Mouse (Mus musculus): Measurements from ENCODE around the gene Magi2.
A peak's percentile ranks its signal among the peaks of the same experiment; 100 is the strongest.
"Not testable (repeated sequence)": the region's sequence is repeated elsewhere in the genome, so short reads cannot be mapped to it uniquely, and the experiment has no call there.

Gene Magi2

DNA sequence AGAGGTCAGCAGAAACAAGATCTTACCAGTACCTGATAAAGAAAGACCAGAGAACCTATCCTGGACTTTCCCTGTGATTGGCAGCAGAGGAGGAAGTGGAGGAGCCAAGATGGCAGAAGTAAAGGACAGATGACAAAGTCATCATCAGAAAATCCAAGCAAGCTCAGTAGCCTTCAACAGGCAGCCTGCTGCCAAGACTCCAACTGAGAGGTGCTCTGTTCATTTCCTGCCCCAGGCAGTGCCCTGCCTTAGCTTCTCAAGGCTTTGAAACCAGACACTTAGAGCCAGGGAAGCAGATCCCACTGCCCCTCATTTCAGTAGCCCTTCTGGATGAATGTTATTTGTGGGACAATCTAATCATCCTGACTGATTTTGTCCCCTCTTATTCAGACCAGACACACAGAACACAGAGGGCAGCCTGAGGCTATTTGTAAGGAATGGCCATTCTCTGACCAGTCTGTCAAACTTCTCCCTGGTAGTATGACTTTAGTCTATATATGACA, 1448.4 kb downstream of the Magi2 start:
- DNase-seq = no peak

DNA sequence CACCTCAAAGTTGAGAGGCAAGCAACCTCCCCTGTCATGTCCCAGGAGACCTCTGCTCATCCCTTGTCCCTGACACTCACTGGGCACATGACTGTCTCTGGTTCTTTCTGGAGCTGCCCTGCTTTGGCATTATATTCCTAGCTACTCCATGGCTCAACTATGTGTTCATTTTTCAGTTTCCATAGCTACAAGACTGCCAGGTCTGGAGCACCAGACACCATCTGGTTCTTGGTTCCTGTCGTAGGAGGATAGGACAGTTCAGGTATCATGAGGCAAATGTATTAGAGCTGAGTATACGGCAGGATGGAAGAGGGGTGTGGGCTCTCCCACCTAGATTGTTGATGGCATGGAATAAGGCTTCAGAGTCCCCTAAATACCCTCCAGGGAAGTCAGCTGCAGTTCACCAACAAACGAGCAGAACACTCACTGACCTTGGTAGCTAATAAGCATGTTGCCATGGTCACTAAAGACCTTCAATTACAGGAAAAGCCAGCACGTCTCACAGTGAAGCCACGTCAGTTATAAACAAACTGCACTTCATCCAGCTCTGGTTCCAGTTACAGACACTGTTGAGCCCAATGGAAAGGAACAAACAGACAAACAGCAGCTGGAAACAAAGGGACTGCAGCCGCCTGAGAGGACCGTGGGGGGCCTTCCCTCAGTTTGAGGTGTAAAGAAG, 1449.5 kb downstream of the Magi2 start:
- no peak for DNase-seq

DNA sequence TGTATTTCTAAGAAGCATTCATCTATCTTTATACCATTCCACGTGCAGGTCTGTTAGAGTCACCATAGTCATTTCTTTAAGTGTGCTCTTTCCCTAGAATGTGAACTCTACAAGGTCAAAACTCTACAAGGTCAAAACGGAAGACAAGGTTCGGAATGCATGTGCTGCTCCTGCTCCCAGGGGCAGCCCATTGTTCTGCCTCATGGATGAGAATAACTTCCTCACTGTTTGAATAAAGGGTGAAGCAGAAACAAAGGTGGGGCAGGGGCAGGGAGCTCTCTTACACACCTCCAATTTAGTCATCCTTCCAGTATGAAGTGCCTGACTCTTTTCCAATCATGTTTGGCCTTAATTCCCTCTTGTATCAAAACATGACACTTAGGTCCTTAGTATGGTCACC, 1450.4 kb downstream of the Magi2 start:
- no peak for DNase-seq

DNA sequence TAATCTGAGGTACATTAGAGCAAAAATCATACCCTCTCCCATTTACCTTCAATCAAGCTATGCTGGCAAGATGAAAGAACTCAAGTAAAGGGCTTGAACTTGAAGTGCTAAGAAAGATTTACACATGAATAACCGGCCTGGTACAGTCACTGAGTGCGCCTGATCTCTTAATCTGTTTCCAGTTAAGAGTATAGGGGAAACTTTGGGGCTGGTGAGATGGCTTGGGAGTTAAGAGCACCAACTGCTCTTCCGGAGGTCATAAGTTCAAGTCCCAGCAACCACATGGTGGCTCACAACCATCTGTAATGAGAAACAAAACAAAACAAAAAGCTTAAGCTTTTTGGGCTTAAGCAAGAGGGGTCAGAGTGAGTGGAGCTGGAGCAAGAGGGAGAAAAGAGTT, 1451.7 kb downstream of the Magi2 start:
- DNase-seq = no peak

DNA sequence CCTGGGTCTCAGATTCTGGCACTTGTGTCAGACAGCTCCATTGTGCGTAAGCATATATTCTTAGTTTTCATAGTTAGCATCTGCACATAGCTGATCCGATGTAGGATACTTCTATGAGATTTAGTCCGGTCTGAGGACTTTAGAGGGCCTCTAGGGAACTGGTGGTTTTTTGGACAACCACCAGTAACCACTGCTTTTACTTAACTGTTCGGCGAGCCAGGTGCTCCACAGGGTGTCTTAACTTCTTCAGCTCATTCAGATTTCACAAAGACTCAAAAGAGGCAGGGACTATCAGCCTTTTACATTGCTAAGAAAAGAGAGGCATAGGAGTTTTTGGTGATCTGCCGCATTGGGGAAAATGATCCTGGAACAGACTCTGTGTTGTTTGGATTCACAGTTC, 1453.1 kb downstream of the Magi2 start:
- no peak for DNase-seq

DNA sequence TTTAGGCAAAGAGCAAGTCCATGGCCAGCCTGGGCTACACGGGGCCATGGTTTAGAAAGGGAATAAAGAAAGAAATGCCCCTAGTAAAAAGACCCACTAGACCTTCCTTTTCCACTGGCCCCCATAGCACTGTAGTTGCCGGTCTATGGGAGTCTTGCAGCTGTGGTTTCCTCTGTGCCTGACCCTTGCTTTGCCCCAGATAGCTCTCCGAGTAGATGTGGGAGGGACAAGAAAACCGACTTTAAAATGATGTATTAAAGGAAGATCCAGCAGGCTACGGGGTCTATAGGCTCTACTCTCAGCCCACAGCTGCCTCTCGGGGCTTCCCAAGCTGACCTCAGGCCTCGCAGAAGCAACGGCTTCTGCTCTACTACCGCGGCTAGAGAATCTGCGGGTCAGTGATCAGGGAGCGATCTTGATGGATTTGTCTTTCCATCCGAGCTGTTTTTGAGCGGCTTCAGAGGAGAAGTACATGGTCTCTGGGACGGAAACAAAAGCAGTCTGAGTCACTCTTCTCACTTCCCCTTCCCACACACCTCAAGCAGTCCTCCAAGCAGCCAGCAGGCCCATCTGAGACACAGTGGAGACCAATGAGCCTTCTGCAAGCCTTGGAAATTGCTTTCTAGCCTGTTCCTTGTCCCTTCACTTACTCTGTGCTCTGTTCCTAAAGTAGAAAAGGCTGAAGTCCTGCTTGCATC, 1454.1 kb downstream of the Magi2 start:
- no peak for DNase-seq

DNA sequence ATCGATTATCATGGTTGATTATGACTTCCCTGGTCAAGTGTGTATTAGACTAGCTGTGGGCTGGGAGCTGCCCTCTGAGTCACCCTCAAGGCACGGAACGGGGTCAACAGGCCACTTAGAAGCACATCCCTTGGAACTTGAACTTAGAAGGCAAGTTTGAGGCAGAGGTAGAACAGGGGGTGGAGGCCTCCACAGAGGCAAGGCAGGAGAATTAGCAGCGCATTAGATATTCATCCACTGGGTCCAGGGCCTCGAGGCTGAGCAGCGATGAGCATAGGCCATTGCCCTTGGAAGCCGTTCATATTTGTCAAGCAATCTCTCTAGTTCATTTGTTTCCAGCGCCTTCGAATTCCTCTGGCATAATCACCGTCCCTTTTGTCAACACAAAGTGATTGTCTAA, 1454.8 kb downstream of the Magi2 start:
- no peak for DNase-seq

DNA sequence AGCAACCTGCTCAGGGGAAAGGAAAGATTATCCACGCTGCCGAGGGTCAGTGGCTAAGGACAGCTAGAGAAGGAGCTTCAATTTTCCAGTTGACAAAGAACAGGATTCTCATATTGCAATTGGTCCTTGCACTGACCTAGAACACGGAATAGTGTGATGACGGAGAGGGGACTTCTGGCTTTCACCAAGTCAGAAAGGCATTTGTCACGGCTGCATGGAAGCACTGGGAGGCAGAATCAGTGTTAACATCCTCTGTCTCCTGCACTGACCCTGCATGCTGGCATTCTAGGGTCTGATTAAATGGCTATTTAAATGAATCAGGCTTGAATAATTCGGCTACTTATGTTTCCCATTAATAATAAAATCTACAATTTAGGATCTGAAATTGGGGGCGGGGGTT, 1455.4 kb downstream of the Magi2 start:
- DNase-seq = no peak

DNA sequence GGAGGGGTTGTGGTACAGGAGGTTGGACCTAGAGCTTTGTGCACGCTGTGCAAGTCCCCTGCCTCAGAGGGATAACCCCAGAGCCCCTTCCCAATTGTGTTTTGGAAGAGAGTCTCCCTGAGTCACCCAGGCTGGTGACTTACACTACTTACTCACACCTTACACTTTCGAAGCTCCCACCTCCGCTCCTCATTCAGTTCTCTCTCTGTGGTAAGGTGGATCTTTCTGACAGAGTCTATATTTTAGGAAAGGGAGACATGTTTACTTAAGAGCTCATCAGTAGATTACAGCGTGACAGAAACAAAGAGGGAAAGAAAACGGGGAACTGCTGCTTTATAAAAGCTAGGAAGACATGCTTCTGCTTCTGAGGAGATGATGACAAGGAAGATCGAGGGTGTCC, 1457.3 kb downstream of the Magi2 start:
- DNase-seq = no peak

DNA sequence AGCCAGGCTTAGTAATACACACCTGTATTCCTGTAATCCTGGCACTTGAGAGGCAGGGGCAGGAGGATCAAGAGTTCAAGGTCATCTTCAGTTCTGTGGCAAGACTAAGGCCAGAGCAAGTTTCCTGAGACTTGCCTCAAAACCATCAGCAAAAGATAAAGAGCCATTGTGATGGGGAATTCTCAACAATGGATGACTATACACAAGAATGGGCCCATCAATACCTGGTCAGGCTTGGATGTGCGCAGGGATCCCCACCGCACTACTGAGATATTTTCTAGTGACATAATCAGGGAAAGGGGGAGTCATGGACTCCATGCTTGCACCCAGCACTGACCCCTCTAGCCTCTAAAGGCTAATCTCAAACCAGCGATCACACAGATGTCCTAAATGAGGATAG, 1465.4 kb downstream of the Magi2 start:
- no peak for DNase-seq

DNA sequence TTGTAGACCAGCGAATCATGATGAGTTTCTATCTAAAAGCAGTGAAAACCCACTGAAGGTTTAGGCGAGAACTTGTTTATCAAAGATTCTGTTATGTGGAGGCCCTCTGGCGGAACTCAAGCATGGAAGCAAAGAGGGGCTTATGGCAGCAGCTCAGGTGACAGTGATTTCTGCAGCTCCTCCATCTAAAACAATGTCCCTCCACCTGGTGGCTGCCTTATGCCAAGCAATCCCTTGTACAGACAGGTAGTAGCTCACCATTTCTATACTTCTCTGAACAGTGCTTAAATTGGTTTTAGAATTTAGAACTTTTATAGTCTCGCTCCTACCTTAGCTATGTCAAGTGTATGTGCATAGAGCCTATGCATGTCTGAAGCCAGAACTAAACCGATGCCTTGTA, 1472.3 kb downstream of the Magi2 start:
- no peak for DNase-seq

DNA sequence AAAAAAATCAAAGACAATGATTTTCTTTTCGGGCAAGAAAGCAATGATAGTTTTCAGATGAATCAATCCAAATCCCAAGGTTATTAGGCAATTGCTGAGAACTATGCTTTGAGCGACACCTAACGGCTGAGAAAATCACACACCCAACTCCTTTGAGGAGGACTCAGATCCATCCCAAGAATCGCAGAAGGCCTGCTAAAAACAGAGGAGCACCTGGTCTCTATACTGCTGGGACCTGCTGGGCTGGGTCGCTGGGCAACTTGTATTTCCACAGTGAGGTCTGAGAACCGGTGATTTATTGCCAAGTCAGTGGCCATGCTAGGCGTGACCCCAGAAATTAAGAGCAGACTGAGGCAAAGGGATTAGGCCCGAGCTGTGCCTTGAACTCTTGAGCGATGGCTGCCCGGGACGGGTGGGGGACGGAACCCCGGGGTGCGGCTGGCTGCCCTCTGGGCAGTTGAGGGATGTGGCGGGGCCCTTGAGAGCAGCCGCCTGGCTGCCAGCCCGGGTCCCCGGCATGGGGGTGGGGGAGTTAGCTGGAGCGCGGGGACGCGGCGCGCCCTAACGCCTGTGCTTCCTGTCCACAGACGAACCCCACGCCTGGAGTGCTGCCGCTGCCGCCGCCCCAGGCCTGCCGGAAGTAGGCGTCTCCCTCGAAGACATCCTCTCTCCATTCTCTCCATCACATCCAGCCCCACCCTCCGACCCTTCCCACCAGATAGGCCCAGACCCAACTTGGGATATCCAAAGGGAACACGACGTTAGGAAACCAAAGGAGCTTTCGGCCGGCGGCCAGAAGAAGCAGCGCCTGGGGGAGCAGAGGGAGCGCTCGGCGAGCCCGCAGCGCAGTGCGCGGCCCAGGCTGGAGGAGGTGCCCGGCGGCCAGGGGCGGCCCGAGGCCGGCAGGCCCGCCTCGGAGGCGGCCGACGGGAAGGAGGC, 1474.9 kb downstream of the Magi2 start:
- DNase-seq = peak; percentile 89

DNA sequence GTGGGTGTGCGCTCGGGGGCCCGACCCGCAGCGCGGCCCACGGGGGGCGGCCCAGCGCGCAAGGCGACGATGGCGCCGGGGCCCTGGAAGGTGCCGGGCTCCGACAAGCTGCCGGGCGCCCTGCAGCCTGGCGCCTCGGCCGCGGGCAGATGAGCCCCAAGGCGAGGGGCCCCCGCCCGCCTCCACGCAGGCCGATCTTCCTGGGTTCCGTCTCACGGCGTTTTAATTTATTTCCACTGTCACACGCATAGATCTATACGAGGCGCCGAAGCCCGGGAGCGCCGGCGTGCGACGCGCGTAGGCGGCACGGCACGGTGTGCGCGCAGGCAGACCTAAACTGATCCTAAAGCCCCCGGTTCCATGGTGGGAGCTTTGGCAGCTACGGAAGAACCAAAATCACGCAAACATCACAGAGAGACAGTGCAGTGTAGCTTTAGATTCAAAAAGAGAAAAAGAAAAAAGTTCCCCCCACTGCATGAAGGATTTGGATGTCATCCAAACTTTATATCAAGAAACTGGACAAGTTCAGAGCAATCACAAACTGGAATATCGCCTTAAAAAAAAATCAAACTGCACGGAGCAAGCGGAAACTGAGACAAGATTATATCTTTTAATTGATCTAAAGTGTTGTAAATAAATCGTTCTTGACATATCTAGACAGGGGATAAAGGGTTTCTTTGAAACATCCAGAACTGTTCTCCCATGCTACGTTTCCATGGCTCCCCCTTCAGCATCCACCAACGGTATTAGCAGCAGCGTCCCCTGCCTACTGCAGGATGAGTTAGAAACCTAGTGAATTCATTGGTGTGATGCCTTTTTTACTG, 1475.9 kb downstream of the Magi2 start:
- peak; percentile 55 for DNase-seq

DNA sequence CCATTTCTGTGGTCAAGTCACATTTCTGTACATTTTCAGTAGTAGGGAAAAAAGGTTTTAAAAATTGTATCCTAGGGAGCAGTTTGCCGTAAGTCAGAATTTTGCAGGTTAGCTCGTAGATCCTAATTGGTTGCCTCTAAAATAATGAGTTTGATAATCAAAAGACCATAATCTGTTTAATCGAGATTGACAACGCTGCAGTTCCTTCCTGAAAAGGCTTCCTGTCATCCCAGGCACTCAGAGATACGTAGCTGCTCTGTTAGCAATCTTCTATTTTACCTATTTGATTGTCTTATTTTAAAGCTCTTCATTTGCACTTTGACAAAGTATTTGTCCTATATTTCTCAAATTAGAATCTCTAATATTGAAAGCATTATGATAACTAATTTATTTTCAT, 1476.5 kb downstream of the Magi2 start:
- DNase-seq = no peak

DNA sequence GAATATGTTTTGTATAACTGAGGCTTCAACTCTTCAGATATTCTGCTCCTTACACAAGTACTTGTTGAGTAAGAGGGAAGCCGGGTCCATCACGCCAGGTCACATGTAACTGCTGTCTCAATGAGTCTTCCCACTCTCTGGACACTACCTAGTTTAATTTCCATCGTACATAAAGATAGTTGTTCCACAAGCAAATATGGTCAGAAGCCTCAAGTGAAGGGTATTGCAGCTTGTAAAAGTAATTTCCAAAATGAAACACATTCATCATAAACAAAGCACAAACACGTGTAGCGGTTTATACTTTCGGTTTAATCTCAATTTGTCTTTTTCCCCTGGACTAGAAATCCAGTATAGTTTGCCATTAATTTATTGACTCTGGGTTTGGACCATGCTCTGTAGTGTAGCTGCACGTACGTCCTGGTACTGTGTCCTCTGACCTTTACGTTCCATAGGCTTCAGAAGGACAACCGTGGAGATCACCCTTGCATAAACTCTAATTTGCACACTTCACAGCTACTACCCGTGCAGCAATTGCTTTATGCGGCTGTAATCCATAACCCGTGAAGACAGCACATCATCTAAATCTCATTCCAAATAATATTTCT, 1477.2 kb downstream of the Magi2 start:
- DNase-seq = no peak

DNA sequence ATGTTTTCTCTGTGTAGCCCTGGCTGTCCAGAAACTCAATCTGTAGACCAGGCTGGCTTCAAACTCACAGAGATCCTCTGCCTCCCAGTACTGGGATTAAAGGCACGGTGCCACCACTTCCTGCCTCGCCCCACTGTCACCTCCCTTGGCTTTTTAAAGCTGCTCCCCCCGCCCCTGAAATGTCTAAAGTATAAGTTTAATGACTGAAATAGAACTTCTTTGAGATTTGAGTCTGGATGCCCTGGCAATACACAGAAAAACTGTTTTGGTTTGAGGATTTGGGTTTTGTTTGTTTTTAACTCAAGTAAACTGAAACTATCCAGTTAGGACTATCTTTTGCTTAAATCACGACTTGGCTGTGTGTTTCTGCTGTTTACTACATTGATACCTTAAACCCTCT, 1478.0 kb downstream of the Magi2 start:
- DNase-seq = no peak

DNA sequence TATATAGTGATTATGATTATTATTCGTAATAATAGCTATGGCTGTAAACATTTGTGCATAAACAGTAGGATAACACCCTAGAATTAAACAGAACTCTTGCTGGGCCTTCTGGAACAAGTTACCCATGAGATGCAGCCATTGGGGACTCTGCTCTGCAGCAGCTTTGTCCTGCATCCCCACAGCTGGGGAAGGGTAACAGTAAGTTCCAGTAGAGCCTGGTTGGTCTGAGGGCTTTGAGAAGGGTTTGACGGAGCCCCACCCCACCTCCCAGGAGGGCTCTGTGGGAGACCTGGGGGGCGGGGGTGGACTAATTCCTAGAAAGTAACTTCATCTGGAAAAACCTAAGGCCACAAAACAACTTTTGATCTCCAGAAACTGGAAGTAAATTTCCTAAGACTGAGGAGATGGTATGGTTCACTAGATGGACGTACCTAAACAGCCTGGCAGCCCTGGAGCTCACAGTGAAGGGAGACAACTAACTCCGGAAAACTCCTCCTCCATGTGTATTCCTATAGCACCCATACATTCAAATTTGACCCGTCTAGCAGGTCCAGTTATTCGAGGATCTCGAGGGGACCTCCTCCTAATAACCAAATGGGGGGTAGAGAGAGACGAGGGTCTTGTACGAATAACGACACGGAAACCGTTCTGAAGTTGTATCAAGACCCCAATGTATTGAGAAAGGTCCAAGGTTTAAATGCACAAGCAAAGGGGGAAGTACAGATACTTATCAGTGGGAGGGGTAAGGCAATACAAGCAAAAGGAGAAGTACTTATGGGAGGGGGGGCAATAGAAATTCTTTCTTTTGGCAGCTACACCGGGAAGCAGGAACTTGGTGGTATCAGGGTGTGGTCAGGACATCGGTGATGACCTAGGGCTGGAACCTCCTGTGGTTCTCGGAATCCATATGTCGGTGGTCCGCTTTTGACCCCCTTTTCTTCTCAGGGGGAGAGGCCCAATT, 1479.8 kb downstream of the Magi2 start:
- not testable (repeated sequence) for DNase-seq

DNA sequence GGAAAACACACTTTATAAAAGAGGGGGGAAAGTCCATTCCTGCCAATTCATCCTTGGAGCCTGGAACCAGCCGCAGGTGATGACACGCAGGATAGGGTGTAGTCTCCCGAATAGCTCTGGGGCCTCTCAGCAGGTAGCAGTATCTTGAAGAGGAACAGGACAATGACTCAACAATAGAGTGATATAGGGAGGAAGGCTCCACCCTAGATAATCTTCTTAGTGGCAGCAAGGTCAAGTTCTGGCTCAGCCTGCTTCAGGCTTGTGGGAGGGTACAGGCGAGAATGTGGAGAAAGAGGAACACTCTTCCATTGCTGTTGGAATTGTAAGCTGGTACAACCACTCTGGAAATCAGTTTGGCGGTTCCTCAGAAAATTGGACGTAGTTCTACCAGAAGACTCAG, 1484.0 kb downstream of the Magi2 start:
- not testable (repeated sequence) for DNase-seq

DNA sequence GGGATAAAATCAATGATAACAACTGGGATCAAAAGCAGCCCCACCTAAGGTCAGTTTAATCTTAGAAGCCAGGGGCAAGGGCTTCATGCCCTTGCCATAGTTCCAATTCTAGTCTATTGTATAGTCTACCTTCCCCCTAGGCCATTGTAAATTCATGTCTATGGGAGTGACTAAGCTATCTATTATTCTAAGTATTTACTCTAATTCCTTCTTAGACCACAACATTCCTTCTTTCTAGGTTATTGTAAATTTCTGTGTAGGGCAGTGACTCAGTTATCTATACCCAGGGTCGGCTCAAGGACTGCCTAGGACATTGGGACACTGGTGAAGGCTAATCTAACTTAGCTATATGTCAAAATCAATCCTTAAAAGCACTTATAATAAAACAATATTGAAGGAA, 1487.8 kb downstream of the Magi2 start:
- not testable (repeated sequence) for DNase-seq

DNA sequence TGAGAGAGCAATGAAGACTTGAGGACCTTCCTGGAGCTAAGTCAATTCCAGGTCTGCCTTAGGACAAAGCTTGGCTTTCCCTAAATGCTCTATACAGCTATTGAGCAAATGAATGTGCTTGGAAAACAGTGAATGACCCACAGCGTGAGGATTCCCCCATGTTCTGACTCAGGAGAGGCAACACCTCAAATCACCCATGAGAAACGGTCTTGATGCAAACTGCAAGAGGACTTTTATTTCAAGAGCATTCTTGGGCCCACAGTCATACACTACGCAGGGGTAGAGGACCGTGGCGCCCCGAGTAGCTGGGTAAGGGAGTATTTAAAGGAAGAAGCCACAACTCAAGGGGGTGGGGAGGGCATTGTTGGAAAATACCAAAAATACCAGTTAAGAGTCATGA, 1489.1 kb downstream of the Magi2 start:
- not testable (repeated sequence) for DNase-seq
